In genomic region chrX:152781720-152782403, GRCm38 (mm10) we compare ENCODE assay signal across 8 mouse cellular contexts. TPM values are rescaled to one million over a fixed set of nuclear protein-coding genes. Genes with fewer than 3 reads are reported as not detected.
A peak's percentile ranks its signal among the peaks of the same experiment; 100 is the strongest.
DNase-seq lines count a peak whose midpoint lies in the region; ATAC-seq and TF ChIP-seq lines count a peak whose summit lies in the region.

Gpr143 (plus strand) TSS chrX:152781921.

- ATAC-seq in forebrain, embryonic 15.5 days (replicated peaks): no peak
- no peak for ATAC-seq in stomach, embryonic 16.5 days (ENCODE audit: insufficient read depth, low FRiP score)

- TF ChIP-seq POLR2A in kidney, adult 2 months (IDR thresholded peaks at IDR 0.05; ENCODE audit: low read depth, low read length): no peak

- H3K4me3 ChIP-seq in forebrain, embryonic 15.5 days: peak within 1 kb of the TSS; percentile 25
- peak within 1 kb of the TSS; percentile 28; the same call in 1 of the 2 replicates for H3K4me3 ChIP-seq in kidney, adult 2 months (ENCODE audit: insufficient read depth, low read depth, low read length)
- no peak within 1 kb of the TSS; the same call in 1 of the 2 replicates for H3K4me3 ChIP-seq in stomach, embryonic 16.5 days (replicated peaks; ENCODE audit: low read length)

- H3K27me3 ChIP-seq in forebrain, embryonic 15.5 days: peaks cover 6% of the 10 kb centered on the region; the same call in 1 of the 2 replicates
- no peaks in the 10 kb centered on the region for H3K27me3 ChIP-seq in kidney, adult 2 months (replicated peaks; ENCODE audit: control insufficient read depth, insufficient read depth, low read length)
- H3K27me3 ChIP-seq in stomach, embryonic 16.5 days (ENCODE audit: control insufficient read depth, insufficient read depth, low read length): peaks cover 8% of the 10 kb centered on the region; the same call in 1 of the 2 replicates

- H3K36me3 ChIP-seq in forebrain, embryonic 15.5 days: no peaks in the 10 kb centered on the region
- no peaks in the 10 kb centered on the region for H3K36me3 ChIP-seq in kidney, adult 2 months (ENCODE audit: control insufficient read depth, insufficient read depth, low read length)
- H3K36me3 ChIP-seq in stomach, embryonic 16.5 days (ENCODE audit: control insufficient read depth, insufficient read depth, low read length): no peaks in the 10 kb centered on the region

- 22% methylated on average over 26 of the region's 26 CpGs for WGBS in forebrain, embryonic 15.5 days
- under 1% methylated on average over 24 of the region's 26 CpGs for WGBS in kidney, adult 2 months
- 23% methylated on average over 26 of the region's 26 CpGs for WGBS in stomach, embryonic 16.5 days

- DNase-seq in cerebellum, postnatal 10 days: peak; percentile 21 to 41
- no peak for DNase-seq in cerebellum, adult 8-10 months
- peak; percentile 39 for DNase-seq in R1 (ENCODE audit: low read depth, low spot score)
- peak; percentile 64 for DNase-seq in kidney, adult 2 months
- peak; percentile 34 for DNase-seq in lung, postnatal 10 days
- DNase-seq in cerebellum, adult 11-12 months: no peak

- H3K4me2 ChIP-seq in forebrain, embryonic 15.5 days (replicated peaks): peak within 1 kb of the TSS; percentile 43
- peak within 1 kb of the TSS; percentile 43 for H3K4me2 ChIP-seq in stomach, embryonic 16.5 days (ENCODE audit: low read depth, low read length)

- no peak for TF ChIP-seq CTCF in kidney, adult 2 months (conservative IDR thresholded peaks at IDR 0.05; ENCODE audit: insufficient read depth, insufficient read length, low read depth, low read length)

- no peaks in the 10 kb centered on the region for H3K9me3 ChIP-seq in forebrain, embryonic 15.5 days
- no peaks in the 10 kb centered on the region for H3K9me3 ChIP-seq in stomach, embryonic 16.5 days (replicated peaks; ENCODE audit: control insufficient read depth, low read length)

- 0 out of 2 replicates have a peak within 1 kb of the TSS, but pooled peaks have one; percentile 13 for H3K9ac ChIP-seq in forebrain, embryonic 15.5 days (replicated peaks)
- H3K9ac ChIP-seq in stomach, embryonic 16.5 days (ENCODE audit: low read length): peak within 1 kb of the TSS; percentile 21; the same call in 1 of the 2 replicates

- no peak within 1 kb of the TSS for H3K27ac ChIP-seq in forebrain, embryonic 15.5 days (replicated peaks)
- 0 out of 2 replicates have a peak within 1 kb of the TSS, but pooled peaks have one; percentile 4 for H3K27ac ChIP-seq in kidney, adult 2 months (ENCODE audit: insufficient read depth, low read depth, low read length)
- H3K27ac ChIP-seq in stomach, embryonic 16.5 days (ENCODE audit: low read length): no peak within 1 kb of the TSS

- H3K4me1 ChIP-seq in forebrain, embryonic 15.5 days: no peaks in the 10 kb centered on the region
- H3K4me1 ChIP-seq in kidney, adult 2 months (ENCODE audit: control insufficient read depth, insufficient read depth, low read length): no peaks in the 10 kb centered on the region
- no peaks in the 10 kb centered on the region for H3K4me1 ChIP-seq in stomach, embryonic 16.5 days (ENCODE audit: control insufficient read depth, insufficient read depth, low read length)

RNA-seq across cellular contexts. Expression of gene Gpr143, which starts in this region (rescaled TPM):
- 0.19 and 0.25 TPM in 2 replicates for polyA plus RNA-seq in forebrain, embryonic 15.5 days (2015; fragmentation: Nextera tagmentation; extraction: Ambion mirVana)
- 0.58 and 0.65 TPM in 2 replicates for polyA plus RNA-seq in kidney, adult 2 months (2012; rRNA removed)
- 0.19 TPM in 1 of 2 replicates, not detected in the other for polyA plus RNA-seq in stomach, embryonic 16.5 days (2015; fragmentation: Nextera tagmentation; extraction: Ambion mirVana)

Comparison
In these comparisons a context has a peak if more than half of its experiments do, and no peak if none do; other contexts are left out.
1. DNase-seq: peak in cerebellum, postnatal 10 days (2 of 2), R1 (single experiment) and lung, postnatal 10 days (single experiment); none in cerebellum, adult 8-10 months (single experiment) and cerebellum, adult 11-12 months (single experiment).
2. Peak in DNase-seq, H3K4me3 ChIP-seq and H3K27ac ChIP-seq in kidney, adult 2 months; RNA of the gene not detected or under 1 TPM.